ENCODE assay signal across 15 mouse cellular contexts in the genomic region with DNA sequence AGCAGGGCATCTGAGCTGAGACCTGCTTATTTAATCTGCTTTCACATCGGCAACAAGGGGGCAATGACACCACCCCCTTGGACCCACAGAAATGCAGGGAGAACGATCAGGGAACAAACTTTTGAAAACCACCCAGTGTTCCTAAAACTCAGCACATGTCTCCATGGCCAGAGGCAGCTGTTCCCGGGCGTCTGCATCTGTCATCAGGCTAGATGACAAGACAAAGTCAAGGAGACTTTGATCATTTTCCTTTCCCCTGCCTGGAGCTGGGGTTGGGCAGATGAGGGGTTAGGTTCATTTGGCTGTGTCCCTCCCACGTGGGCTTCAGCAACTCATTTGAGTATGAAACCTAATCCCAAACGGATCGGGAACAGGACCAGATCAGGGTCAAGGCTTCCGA.
"Had no signal": no experiment of that assay in that cellular context is flagged by ENCODE, and none has a peak within 500 bp of the region (broad histone marks: within the 10 kb centered on the region; RNA-seq: fewer than 3 reads in every experiment).

No protein-coding gene starts in this region.

- H3K9me3 ChIP-seq: limb, embryonic 12.5 days; liver, embryonic 13.5 days; neural tube, embryonic 13.5 days had no signal

- H3K9ac ChIP-seq: limb, embryonic 12.5 days; liver, embryonic 13.5 days; neural tube, embryonic 13.5 days had no signal

- DNase-seq: kidney, postnatal 25 days; layer of hippocampus, postnatal 36 days; liver, embryonic 13.5 days; lung, adult 2 months; lung, postnatal 14 days; lung, postnatal 4 days; midbrain, embryonic 14.5 days; thymus, adult 18-20 months; thymus, postnatal 36 days had no signal

- H3K4me3 ChIP-seq: layer of hippocampus, adult 2 months; left cerebral cortex, adult 2 months; limb, embryonic 12.5 days; liver, embryonic 13.5 days; neural tube, embryonic 13.5 days had no signal

- H3K36me3 ChIP-seq: limb, embryonic 12.5 days; liver, embryonic 13.5 days; neural tube, embryonic 13.5 days had no signal

- H3K4me2 ChIP-seq: midbrain, embryonic 11.5 days had no signal

- H3K27ac ChIP-seq: kidney, postnatal 0 days; left cerebral cortex, adult 2 months; liver, embryonic 13.5 days; neural tube, embryonic 13.5 days had no signal
